Mouse (Mus musculus): ENCODE results near the gene Lbhd1.

Gene Lbhd1

GRCm38 (mm10) chr19:8871267-8872186 is 12.0 kb upstream of the Lbhd1 start, which contains the start of gene Ubxn1:
Ubxn1 (plus strand) TSS chr19:8871496.
- WGBS: 1% methylated on average over 59 of the region's 59 CpGs

- 66% methylated on average over 10 of the region's 10 CpGs for WGBS
Measured at GRCm38 (mm10) chr19:8872266-8872840, 11.2 kb upstream of the Lbhd1 start.

GRCm38 (mm10) chr19:8875031-8875430 is 8.5 kb upstream of the Lbhd1 start:
- WGBS: 90% methylated on average over 7 of the region's 7 CpGs

DNA sequence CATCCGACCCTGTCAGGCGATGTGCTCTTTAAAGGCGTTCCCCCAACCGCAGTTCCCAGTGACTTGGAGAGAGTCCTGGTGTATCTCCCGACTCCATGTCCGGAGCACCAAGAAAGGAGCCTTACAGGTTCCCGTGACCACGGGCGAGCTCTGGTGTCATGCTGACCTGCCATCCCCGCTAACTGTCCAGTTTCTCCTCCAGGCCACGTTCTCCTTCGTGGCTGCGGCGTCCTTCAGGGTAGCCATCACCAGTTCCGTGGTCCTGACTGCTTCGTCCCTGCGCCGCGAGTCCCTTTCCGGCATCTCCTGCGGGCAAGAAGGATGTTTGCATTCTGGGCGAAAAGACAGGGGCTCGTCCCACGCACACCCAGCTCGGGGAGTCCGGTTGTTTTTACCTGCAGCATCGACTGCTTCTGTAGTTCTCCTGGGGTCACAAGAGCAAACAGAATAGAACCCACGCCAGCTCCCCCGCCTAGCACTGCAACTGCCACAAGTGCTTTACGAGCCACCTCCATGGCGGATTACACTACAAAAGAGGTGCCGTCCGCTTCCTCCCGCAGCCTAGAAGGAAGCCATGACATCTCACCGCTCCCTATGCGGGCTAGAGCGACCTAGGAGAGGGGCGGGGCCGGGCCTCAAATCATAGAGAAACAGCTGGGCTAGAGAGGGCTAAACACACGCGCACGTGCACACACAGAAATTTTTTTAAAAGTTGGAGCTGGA is 3.1 kb upstream of the Lbhd1 start, which contains the start of gene Uqcc3:
Gene Uqcc3, minus strand, starts transcription at position 613 of the 723 bp plus-strand sequence.
- under 1% methylated on average over 42 of the region's 42 CpGs for WGBS

DNA sequence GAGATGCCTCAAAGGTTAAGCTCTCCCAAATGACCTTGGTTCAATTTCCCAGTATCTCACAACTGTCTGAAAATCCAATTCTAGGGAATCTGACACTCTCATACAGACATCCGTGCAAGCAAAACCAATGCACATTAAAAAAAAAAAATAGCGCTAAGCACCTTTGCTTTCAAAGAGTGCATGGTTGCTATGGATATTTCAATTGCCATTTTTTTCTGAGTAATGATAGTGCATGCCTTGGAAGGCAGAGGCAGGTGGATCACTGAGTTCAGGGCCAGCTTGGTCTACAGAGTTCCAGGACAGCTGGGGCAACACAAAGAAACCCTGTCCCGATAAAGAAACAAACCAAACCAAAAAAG is 2.5 kb upstream of the Lbhd1 start:
- 2% methylated on average over 3 of the region's 3 CpGs for WGBS

DNA sequence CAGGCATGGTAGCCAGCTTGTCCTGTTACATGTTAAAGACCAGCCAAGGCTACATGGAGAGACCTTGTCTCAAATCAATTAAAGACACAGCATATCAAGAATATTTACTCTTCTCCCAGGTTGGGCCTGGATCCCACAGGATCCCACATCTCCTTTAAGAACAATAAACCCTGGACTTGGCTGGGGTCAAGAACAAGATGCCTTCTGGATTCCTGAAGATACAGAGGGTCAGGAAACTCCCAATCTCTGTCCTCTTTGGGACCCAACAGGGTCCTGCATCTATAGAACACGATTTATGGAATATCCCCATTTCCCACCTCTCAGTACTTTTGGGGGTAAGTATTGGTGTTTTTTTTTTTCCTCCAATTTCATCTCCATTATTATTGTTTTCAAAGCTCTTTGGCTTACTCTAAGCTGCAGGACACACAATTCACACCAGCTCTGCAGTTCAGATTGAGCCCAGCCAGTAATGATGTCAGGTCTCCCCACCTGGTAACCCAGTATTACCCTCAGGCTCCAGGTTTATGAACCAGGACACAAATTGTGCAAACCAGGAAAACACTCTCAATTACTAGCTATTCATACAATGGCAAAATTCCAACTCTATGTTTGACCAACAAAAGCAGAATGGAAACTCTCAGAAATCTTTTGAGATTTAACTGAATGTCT is 3.5 kb downstream of the Lbhd1 start:
- 44% methylated on average over 1 of the region's 1 CpGs for WGBS

- 21% methylated on average over 19 of the region's 19 CpGs for WGBS
Measured at GRCm38 (mm10) chr19:8887585-8888463, 4.3 kb downstream of the Lbhd1 start.

GRCm38 (mm10) chr19:8888511-8889385 is 5.2 kb downstream of the Lbhd1 start, which contains the start of the genes 1810009A15Rik and Gm49416:
1810009A15Rik (plus strand) TSS chr19:8888853.
Gm49416 (plus strand) TSS chr19:8888926.
- WGBS: under 1% methylated on average over 58 of the region's 58 CpGs

GRCm38 (mm10) chr19:8892829-8893766 is 9.6 kb downstream of the Lbhd1 start, which contains the start of gene Ints5:
Ints5 (plus strand) TSS chr19:8893005.
- 1% methylated on average over 54 of the region's 54 CpGs for WGBS

DNA sequence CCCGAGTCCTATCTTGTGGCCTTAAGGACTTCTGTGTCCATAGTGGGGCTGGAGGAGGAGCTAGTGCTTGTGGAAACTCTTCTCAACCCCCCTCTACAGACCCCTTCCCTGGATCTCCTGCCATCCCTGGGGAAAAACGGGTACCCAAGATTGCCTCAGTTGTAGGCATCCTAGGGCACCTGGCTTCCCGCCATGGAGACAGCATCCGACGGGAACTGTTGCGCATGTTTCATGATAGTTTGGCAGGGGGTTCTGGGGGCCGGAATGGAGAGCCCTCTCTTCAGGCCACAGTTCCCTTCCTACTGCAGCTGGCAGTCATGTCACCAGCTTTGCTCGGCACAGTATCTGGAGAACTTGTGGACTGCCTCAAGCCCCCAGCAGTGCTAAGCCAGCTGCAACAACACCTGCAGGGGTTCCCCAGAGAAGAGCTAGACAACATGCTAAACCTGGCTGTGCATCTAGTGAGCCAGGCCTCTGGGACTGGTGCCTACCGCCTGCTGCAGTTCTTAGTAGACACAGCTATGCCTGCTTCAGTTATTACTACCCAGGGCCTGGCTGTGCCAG is 11.9 kb downstream of the Lbhd1 start:
- WGBS: 79% methylated on average over 9 of the region's 9 CpGs

- WGBS: 88% methylated on average over 5 of the region's 5 CpGs
Measured at GRCm38 (mm10) chr19:8896231-8896630, 12.7 kb downstream of the Lbhd1 start.

- WGBS: 16% methylated on average over 21 of the region's 21 CpGs
Measured at GRCm38 (mm10) chr19:8897211-8897864, 13.8 kb downstream of the Lbhd1 start.

DNA sequence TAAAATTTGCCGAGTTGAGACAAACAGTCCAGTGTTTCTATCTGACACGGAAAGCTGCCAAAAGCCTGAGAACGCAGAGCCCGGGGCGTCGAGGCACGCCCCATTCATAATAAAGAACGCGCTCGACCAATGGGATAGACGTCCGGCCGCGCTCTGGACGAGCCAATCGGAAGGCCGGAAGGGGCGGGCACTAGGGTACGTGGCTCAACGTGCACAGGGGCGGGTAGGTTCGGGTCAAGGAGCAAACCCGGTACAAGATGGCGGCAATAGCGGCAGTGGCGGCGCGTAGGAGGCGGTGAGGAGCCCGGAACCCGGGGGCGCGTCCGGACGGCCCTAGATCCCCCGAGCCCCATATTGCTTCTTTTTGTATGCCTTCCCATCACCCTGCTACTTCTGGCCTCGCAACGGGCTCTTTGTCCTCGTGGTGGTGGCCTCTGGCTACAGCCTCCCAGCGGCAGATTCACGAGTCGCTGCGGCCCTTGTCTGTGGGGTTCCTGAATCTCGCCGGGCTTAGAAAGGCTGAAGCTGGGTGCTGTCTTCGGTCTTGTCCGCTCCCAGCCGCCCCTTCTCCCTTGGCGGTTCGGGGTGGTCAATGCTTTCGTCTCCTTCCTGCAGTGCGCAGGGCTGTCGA is 14.4 kb downstream of the Lbhd1 start, which contains the start of gene Ganab:
Gene Ganab, plus strand, starts transcription at position 207 of the 631 bp plus-strand sequence.
- under 1% methylated on average over 53 of the region's 53 CpGs for WGBS

DNA sequence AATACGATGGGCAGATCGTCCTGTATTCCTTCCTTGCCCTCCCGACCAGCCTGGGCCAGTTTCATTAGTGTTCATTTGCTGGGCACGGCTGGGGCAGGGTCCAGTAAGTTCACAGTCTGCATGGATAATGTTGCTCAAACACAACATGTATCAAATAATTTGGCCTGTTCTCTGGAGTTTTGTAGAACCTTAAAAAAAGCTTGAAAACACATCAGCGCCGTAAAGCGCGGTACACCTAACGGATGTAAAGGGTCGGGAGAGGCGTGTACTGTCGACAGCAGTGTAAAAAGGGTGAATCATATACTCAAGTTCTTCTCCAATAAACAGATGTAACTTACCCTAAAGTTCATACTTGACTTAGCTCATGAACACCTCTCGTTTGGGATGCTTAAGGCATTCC is 15.0 kb downstream of the Lbhd1 start:
- WGBS: 5% methylated on average over 13 of the region's 13 CpGs

GRCm38 (mm10) chr19:8899079-8899478 is 15.5 kb downstream of the Lbhd1 start:
- WGBS: 34% methylated on average over 3 of the region's 3 CpGs

DNA sequence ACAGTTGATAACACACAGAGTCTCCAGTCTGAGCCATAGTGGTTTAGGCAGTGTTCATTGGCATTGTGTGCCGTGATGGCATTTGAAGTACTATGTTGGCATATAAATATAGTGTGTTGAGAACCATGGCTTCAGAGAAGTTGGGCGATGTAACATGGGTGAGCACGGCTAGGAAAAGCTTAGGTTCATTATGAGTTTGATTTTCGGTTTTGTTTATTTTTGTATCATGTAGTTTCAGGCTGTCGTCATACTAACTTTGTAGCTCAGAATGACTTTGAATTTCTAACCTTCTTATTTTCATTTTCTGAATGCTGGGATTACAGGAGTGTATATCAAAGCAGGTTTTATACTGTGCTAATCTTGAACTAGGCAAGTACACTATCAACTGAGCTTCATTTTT is 19.9 kb downstream of the Lbhd1 start:
- 88% methylated on average over 5 of the region's 5 CpGs for WGBS

DNA sequence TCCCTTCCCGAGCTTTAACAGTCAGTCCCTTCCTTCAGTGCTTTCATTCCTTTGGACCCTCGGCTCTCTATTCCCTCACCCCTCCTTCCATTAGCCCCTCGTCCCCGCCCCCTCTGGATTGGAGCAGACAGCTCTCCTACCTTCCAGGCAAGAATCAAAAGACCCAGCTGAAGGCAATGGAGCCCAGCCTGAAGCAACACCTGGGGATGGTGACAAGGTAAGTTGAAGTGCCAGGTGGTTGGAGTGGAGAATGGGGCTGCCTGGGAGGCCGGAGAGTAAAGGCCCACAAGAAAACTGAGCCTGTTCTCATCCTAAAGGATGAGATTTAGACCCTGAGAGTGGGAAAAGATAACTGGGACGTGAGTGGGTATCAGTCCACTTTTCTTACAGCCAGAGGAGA is 25.0 kb downstream of the Lbhd1 start:
- 89% methylated on average over 6 of the region's 6 CpGs for WGBS

All from cerebral cortex, adult 2 months (tissue).